Mouse (Mus musculus): ENCODE data around the gene Eomes. TPM values are rescaled to one million over a fixed set of nuclear protein-coding genes. Genes with fewer than 3 reads are reported as not detected.
A peak's percentile ranks its signal among the peaks of the same experiment; 100 is the strongest.

Eomes gene
- polyA plus RNA-seq, 1 experiment from 2014 or later = 7.7 TPM

- under 1% methylated on average over 16 of the region's 16 CpGs for WGBS
Observed at GRCm38 (mm10) chr9:118489579-118490019, 11.6 kb downstream of the Eomes start.

GRCm38 (mm10) chr9:118491195-118491594 is 13.2 kb downstream of the Eomes start:
- peaks cover 39% of the 10 kb centered on the region for H3K4me1 ChIP-seq
- H3K27ac ChIP-seq = no peak overlapping the region
- no peaks in the 10 kb centered on the region for H3K36me3 ChIP-seq (replicated peaks)
- H3K27me3 ChIP-seq (ENCODE audit: poor library complexity, severe bottlenecking) = peaks cover 54% of the 10 kb centered on the region
- 90% methylated on average over 4 of the region's 4 CpGs for WGBS
- peaks cover 4% of the 10 kb centered on the region; the same call in 1 of the 2 replicates for H3K9me3 ChIP-seq
- no peak overlapping the region for H3K4me3 ChIP-seq
- DNase-seq (ENCODE audit: extremely low spot score, low spot score) = no peak

More at GRCm38 (mm10) chr9:118489579-118490019, 11.6 kb downstream of the Eomes start:
- Histone ChIP-seq H3K4me1 (peaks cover 42% of the 10 kb centered on the region), H3K27ac (no peak overlapping the region), H3K9me3 (peaks cover 4% of the 10 kb centered on the region; the same call in 1 of the 2 replicates), H3K27me3 (ENCODE audit: poor library complexity, severe bottlenecking) (peaks cover 70% of the 10 kb centered on the region), H3K36me3 (replicated peaks) (no peaks in the 10 kb centered on the region), H3K4me3 (peak overlapping the region; percentile 48)
- peak; percentile 86 for DNase-seq (ENCODE audit: extremely low spot score, low spot score)

GRCm38 (mm10) chr9:118492932-118493698 is 15.1 kb downstream of the Eomes start:
- DNase-seq (ENCODE audit: extremely low spot score, low spot score) = no peak
- no peak overlapping the region for H3K27ac ChIP-seq
- H3K4me3 ChIP-seq = no peak overlapping the region
- peaks cover 19% of the 10 kb centered on the region for H3K4me1 ChIP-seq
- peaks cover 4% of the 10 kb centered on the region; the same call in 1 of the 2 replicates for H3K9me3 ChIP-seq
- H3K27me3 ChIP-seq (ENCODE audit: poor library complexity, severe bottlenecking) = peaks cover 34% of the 10 kb centered on the region
- WGBS = 90% methylated on average over 8 of the region's 8 CpGs
- H3K36me3 ChIP-seq (replicated peaks) = no peaks in the 10 kb centered on the region

GRCm38 (mm10) chr9:118494106-118494505 is 16.1 kb downstream of the Eomes start:
- peaks cover 9% of the 10 kb centered on the region for H3K4me1 ChIP-seq
- H3K4me3 ChIP-seq = no peak overlapping the region
- peaks cover 24% of the 10 kb centered on the region for H3K27me3 ChIP-seq (ENCODE audit: poor library complexity, severe bottlenecking)
- H3K9me3 ChIP-seq = peaks cover 4% of the 10 kb centered on the region; the same call in 1 of the 2 replicates
- no peak overlapping the region for H3K27ac ChIP-seq
- WGBS = 89% methylated on average over 5 of the region's 5 CpGs
- DNase-seq (ENCODE audit: extremely low spot score, low spot score) = no peak
- no peaks in the 10 kb centered on the region for H3K36me3 ChIP-seq (replicated peaks)

- 90% methylated on average over 3 of the region's 3 CpGs for WGBS
- Histone ChIP-seq H3K9me3 (peaks cover 4% of the 10 kb centered on the region; the same call in 1 of the 2 replicates), H3K27me3 (ENCODE audit: poor library complexity, severe bottlenecking) (peaks cover 9% of the 10 kb centered on the region), H3K36me3 (replicated peaks) (no peaks in the 10 kb centered on the region), H3K4me3 (no peak overlapping the region), H3K4me1 (no peaks in the 10 kb centered on the region), H3K27ac (no peak overlapping the region)
- no peak for DNase-seq (ENCODE audit: extremely low spot score, low spot score)
Observed at GRCm38 (mm10) chr9:118495933-118496332, 17.9 kb downstream of the Eomes start.

- Histone ChIP-seq H3K4me3 (no peak overlapping the region), H3K9me3 (peaks cover 4% of the 10 kb centered on the region; the same call in 1 of the 2 replicates), H3K36me3 (replicated peaks) (no peaks in the 10 kb centered on the region), H3K27ac (no peak overlapping the region), H3K27me3 (ENCODE audit: poor library complexity, severe bottlenecking) (no peaks in the 10 kb centered on the region), H3K4me1 (no peaks in the 10 kb centered on the region)
- no peak for DNase-seq (ENCODE audit: extremely low spot score, low spot score)
- WGBS = 86% methylated on average over 3 of the region's 3 CpGs
Observed at GRCm38 (mm10) chr9:118496952-118497351, 18.9 kb downstream of the Eomes start.

- Histone ChIP-seq H3K27me3 (ENCODE audit: poor library complexity, severe bottlenecking) (no peaks in the 10 kb centered on the region), H3K27ac (no peak overlapping the region), H3K4me1 (no peaks in the 10 kb centered on the region), H3K36me3 (replicated peaks) (no peaks in the 10 kb centered on the region), H3K9me3 (peaks cover 4% of the 10 kb centered on the region; the same call in 1 of the 2 replicates), H3K4me3 (no peak overlapping the region)
- WGBS = 72% methylated on average over 7 of the region's 7 CpGs
- DNase-seq (ENCODE audit: extremely low spot score, low spot score) = no peak
Observed at GRCm38 (mm10) chr9:118498061-118498460, 20.0 kb downstream of the Eomes start.

- DNase-seq (ENCODE audit: extremely low spot score, low spot score) = no peak
- no peaks in the 10 kb centered on the region for H3K27me3 ChIP-seq (ENCODE audit: poor library complexity, severe bottlenecking)
- no peaks in the 10 kb centered on the region for H3K9me3 ChIP-seq
- H3K4me3 ChIP-seq = no peak overlapping the region
- H3K27ac ChIP-seq = no peak overlapping the region
- no peaks in the 10 kb centered on the region for H3K36me3 ChIP-seq (replicated peaks)
- H3K4me1 ChIP-seq = peaks cover 5% of the 10 kb centered on the region; the same call in 1 of the 2 replicates
- 82% methylated on average over 6 of the region's 6 CpGs for WGBS
Observed at GRCm38 (mm10) chr9:118500963-118501362, 23.0 kb downstream of the Eomes start.

- 87% methylated on average over 3 of the region's 3 CpGs for WGBS
- H3K27me3 ChIP-seq (ENCODE audit: poor library complexity, severe bottlenecking) = no peaks in the 10 kb centered on the region
- peaks cover 28% of the 10 kb centered on the region for H3K4me1 ChIP-seq
- H3K4me3 ChIP-seq = no peak overlapping the region
- DNase-seq (ENCODE audit: extremely low spot score, low spot score) = no peak
- no peak overlapping the region for H3K27ac ChIP-seq
- H3K9me3 ChIP-seq = no peaks in the 10 kb centered on the region
- H3K36me3 ChIP-seq (replicated peaks) = no peaks in the 10 kb centered on the region
Observed at GRCm38 (mm10) chr9:118504656-118505055, 26.6 kb downstream of the Eomes start.

GRCm38 (mm10) chr9:118506020-118506403 is 28.0 kb downstream of the Eomes start, which contains the start of gene Golga4:
Gene Golga4, plus strand, starts transcription at chr9:118506267.
- Histone ChIP-seq H3K9me3 (no peaks in the 10 kb centered on the region), H3K4me3 (peak within 1 kb of the TSS; percentile 97), H3K36me3 (replicated peaks) (peaks cover 6% of the 10 kb centered on the region), H3K27me3 (ENCODE audit: poor library complexity, severe bottlenecking) (no peaks in the 10 kb centered on the region), H3K27ac (peak within 1 kb of the TSS; percentile 95), H3K4me1 (peaks cover 28% of the 10 kb centered on the region)
- under 1% methylated on average over 43 of the region's 43 CpGs for WGBS
- DNase-seq (ENCODE audit: extremely low spot score, low spot score) = peak; percentile 86

GRCm38 (mm10) chr9:118506404-118507231 is 28.6 kb downstream of the Eomes start:
- peak overlapping the region; percentile 97 for H3K4me3 ChIP-seq
- DNase-seq (ENCODE audit: extremely low spot score, low spot score) = peak; percentile 38
- peak overlapping the region; percentile 95 for H3K27ac ChIP-seq
- H3K9me3 ChIP-seq = no peaks in the 10 kb centered on the region
- H3K4me1 ChIP-seq = peaks cover 31% of the 10 kb centered on the region
- H3K27me3 ChIP-seq (ENCODE audit: poor library complexity, severe bottlenecking) = no peaks in the 10 kb centered on the region
- WGBS = under 1% methylated on average over 57 of the region's 57 CpGs
- H3K36me3 ChIP-seq (replicated peaks) = peaks cover 6% of the 10 kb centered on the region

- no peaks in the 10 kb centered on the region for H3K9me3 ChIP-seq
- peaks cover 31% of the 10 kb centered on the region for H3K4me1 ChIP-seq
- no peak for DNase-seq (ENCODE audit: extremely low spot score, low spot score)
- no peaks in the 10 kb centered on the region for H3K27me3 ChIP-seq (ENCODE audit: poor library complexity, severe bottlenecking)
- no peak overlapping the region for H3K27ac ChIP-seq
- H3K36me3 ChIP-seq (replicated peaks) = peaks cover 6% of the 10 kb centered on the region
- WGBS = 80% methylated on average over 6 of the region's 6 CpGs
- peak overlapping the region; percentile 97 for H3K4me3 ChIP-seq
Observed at GRCm38 (mm10) chr9:118507552-118507951, 29.5 kb downstream of the Eomes start.

Data from forebrain, embryonic 10.5 days (tissue).